Mouse (Mus musculus): ENCODE measurements around the gene Lyrm1.

Gene Lyrm1

DNA sequence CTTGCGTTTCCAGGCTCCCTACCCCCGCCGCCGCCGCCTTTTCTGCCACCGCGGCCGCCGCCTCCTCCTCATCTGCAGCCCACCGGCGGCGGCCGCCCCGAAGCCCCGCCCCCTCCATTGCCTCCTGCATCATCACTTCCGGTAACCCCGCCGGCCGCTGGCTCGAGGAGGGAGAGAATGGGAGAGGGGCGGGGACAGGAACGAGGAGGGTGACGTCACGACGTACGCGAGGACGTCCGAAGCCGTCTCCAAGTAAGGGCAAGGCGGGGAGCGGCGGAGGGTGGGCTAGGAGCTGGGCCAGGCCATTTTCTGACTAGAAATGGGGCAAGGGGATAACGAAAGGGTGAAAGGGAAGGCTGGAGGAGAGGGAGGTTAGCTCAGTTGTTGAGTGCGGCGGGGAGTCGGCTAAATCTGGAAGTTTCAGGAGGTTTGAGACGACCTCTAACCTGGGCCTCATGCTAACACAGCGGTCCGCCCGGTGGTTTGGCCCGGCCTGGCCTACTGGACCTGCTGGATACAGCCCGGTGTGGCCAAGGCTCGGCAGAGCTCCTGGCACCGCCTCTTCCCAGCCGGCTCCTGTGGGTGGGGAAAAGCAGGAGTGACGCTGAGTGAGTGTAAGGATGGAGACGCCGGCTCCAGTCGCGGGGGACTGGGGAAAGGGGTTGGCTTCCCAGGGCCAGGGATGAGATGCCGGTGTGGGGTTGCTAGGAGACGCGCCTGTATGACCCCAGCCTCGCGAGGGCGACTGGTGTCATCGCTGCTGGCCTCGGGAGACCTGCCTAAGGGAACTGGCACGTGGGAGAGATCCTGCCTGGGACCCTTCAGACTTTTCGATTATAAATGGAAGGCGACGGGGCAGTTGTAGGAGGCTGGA, at the start of gene Lyrm1, which contains the start of gene Dcun1d3:
Gene Lyrm1 (plus strand): TSS at position 223 of the 874 bp plus-strand sequence.
Gene Dcun1d3 (minus strand): TSS at position 660 of the 874 bp plus-strand sequence.
- DNase-seq (ENCODE audit: low read depth) = peak; percentile 98

DNA sequence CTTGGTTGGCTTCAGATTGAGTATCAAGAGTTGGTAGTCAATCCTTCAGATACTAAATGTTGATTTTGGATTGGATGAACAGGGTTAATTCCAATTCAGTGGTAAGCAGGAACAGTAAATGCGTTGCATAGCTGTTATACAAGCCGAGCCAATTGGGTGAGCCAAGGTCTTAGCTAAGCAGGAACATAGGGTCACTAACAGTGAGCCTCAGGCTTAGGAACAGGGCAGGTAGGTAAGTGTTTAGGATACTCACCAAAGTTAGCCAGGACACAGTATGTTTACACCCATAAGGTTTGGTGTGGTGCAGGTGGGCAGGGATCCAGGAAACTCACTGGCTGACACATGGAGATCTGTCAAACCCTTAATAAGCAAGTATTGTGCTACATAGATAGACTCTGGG, 48.3 kb upstream of the Lyrm1 start:
- no peak for DNase-seq (ENCODE audit: low read depth)

DNA sequence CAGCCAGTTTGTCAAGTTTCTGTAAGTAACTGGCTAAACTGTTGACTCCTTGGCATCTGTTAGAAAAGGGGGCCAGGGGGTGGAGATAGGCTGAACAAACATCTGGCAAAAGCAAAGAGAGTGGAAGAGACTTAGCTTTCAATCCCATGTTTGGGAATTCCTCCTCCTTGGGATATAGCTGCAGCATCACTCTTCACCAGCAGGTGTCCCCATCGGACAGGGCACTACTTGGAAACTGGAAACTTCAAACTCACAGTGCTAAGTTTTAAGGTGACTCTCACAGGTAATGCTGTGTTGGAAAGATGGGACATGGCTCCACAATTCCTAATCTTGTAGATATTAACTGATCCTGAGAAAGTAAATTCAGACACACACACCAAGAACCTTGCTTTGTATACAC, 46.6 kb upstream of the Lyrm1 start:
- DNase-seq (ENCODE audit: low read depth) = peak; percentile 68

DNA sequence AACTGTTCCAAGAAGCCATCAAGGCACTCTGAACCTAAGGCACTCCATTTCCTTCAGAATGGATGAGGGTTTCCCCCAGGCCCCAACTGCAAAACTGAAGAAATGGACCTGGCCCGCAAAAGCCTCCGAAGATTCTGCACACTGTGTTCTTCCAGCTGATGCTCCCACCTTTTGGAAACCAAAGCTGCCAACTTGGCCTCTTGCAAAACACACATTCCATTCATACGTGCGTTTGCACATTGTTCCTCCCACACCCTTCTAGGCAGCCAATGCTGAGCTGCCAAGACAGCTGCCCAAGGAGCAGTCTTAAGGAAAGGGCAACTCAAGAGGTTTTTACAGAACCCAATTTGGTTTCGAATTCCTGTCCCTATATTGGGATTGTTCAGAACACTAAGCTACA, 44.9 kb upstream of the Lyrm1 start:
- DNase-seq (ENCODE audit: low read depth) = no peak

DNA sequence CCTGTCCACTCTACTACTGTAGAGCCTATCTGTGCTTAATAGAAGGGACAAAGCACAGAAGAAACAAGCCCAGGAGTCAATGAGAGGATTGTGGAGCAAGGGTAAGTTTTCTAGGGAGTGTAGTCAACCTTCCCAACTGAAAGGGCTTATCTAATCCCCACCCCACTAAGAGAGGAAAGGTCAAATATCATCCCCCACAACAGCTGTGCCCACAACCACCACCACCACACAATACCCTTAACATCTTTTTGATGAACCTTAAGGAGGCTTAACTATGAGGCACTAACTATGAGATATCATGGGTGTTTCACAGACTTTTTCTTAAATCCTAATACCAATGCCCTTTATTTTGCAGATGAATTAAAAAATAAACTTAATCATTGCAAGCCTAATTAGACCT, 43.2 kb upstream of the Lyrm1 start:
- no peak for DNase-seq (ENCODE audit: low read depth)

DNA sequence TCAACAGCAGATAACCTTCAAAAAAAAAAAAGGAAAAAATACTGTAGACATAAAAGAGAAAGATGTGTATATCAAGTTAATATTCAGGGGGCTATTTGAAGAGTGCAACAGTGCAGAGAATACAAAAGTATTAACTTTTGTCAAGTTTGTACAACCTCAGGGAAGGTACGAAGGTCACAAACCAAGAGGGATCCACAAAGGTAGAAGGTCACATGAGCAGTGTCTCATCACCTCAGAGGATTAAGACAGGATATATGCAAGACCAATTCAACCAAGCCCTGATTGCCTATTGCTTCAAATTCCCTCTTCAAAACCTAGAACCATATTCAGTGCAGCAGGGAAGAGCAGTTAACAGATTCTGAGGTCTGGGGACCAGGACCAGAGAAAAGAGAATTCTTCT, 42.5 kb upstream of the Lyrm1 start:
- no peak for DNase-seq (ENCODE audit: low read depth)

DNA sequence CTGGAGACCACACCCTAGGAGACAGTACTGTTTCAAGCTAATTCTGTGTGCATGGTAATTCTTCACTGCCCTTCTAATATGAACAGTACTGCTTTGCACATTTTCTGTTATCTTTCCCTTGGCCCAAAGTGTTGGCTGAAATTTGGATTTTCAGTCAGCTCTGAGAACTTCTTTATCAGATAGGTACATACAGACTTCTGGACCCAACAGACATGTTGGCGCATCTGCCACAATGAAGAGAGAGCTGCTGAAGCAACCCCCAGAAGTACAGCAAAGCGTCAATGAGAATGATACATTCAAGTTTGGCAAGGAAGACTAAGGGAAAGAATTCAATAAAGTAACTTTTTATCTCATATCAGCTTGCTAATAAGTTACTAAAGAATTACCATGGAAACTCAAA, 41.3 kb upstream of the Lyrm1 start:
- no peak for DNase-seq (ENCODE audit: low read depth)

DNA sequence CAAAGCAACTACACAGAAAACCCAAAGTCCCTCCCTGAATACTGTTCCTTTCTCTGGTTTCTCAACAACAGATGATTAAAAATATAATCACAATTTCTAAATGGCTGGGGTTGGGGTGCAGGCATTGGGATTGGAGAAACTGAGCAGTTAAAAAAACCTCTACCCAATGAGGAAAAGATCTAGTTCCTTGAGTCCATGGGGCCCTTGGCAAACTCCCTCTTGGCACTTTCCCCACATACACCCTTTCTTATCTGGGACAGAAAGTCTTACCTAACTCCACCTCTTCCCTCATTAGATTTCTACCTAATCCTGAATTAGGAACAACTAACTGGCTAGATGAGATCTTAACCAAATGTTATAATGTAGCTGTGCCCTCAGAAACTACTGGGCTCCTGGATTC, 40.6 kb upstream of the Lyrm1 start:
- no peak for DNase-seq (ENCODE audit: low read depth)

DNA sequence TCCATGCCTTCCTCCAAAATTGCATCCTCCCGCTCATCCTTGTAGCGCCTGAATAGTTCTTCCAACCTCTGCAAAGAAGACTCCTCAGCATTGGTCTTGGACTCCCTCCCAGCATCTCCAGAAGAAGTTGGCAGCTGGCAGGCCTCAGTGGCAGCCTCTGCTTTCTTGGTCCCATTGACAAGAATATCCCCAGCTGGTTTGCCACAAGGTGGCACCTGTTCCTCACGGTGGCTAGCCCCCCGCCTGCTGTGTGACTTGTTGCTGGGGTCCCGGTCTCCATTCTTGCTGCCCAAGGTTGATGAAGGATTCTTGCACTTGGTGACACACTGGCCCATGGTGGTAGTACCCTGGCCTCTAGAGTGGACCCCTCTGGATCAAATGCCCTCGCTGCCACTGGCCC, 36.2 kb upstream of the Lyrm1 start:
- DNase-seq (ENCODE audit: low read depth) = no peak

DNA sequence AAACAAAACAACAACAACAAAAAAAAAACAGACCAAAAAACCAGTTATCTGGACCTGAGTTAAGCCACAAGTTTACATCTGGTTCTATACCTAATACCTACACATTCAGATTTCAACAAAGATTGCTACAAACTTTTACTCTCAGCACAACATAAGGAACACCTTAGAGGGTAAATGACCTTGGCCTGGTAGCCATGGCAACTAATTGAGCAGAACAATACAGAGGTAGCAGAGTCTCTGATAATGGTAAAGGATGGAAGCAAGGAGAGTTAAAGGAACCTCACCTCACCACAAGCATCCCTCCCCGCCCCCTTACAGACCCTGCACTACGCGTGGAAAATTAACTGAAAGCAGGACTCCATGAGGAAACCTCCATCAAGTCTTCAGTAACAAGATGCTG, 35.5 kb upstream of the Lyrm1 start:
- DNase-seq (ENCODE audit: low read depth) = peak; percentile 63

DNA sequence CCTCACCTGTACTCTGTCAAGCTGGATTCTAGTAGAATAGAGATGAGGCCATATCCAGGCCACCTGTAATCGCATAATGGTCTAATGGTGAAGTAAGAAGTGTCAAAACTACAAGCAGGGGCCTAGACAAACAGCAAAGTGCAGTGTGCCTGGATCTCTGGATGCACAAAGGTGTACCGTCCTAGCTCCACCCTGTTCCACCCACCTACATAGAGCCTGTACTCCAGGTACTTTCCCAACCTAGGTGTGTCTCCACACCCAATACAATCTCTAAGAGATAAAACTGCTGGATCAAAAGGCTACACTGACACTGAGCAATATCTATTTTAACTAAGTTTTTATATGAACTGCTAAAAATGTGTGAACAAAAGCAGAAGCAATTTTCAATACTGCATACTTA, 35.1 kb upstream of the Lyrm1 start:
- DNase-seq (ENCODE audit: low read depth) = peak; percentile 47

DNA sequence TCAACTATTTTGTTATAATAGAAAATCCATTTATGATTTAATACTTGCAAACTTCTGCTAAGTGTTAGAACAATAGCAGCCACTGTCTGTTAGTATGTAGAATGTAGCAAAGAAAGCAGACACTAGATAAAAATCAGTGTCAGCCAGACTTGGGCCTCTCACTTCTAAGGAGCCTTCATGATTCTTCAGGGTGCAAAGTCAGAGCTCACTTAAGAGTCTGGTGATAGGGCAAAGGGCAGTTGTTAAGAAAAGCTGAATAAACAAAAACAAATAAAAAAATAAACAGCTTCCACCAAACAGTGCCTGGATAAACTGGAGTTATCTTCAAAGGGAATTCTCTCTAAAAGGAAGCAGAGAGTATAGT, 34.7 kb upstream of the Lyrm1 start:
- DNase-seq (ENCODE audit: low read depth) = no peak

DNA sequence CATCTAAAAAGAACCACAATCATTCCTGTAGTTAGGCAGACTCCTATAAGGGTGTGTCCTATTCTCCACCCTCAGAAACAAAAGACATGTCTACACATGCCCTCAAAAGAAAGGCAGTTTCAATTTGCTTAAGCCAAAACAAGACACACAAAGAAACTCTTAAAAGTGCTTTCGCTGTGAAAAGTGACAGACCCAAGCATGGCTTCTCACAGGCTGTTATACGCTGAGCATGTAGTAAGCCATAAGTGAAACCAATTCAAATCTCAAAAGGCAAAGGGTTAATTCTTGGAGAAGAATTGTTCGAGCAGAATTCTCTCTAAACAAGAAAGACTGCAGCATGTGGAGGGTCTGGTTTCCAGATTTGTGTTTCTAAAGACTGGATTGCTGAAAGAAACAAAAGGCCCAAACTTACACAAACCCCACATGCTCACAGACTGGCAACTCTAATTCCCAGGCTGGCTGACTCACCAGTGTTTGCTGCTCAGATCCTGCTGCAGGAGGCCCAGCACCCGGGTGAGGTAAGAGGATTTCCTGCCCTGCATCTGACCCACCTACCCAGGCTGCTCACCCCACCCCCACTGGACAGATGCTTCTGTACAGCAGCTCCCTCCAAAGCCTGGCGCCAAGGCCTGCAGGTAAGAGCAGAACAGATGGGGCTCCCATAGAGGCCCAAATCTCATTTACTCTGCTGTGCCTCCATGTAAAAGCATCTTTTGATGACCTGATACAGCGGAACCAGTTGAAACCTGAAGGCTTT, 34.1 kb upstream of the Lyrm1 start:
- peak; percentile 82 for DNase-seq (ENCODE audit: low read depth)

DNA sequence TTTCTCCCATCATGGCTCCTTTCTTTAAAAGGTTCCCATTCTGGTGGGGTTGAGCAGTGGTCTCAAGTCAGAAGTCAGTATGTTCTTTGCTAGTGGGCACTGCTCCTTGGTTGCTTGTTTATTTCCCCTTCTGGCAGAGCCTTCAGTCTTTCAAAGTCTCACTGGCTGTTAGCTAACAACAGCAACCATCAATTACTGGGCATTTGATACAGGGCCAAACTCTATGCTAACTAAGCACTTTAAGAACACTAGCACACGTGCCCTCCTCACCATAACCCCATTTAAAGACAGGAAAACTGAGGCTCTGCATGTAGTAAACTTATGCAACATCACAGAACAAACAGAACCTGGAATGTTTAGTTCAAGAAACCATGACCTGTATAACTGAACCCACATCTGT, 33.5 kb upstream of the Lyrm1 start:
- DNase-seq (ENCODE audit: low read depth) = no peak

DNA sequence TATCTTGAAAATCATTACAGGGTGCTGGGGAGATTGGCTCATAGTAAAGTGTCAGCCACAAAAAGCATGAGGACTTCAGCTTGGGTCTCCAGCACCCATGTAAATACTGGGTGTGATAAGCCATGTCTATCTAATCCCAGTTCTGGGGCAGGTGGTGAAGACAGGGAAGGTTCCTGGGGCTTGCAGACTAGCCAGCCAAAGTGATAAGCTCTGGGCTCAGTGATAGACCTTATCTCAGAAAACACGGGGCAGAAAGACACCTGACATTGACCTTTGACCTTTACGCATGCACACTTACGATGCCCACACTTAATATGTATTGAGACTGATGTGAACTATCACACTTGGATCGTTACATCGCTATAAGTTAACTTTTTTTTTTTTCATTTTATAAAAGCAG, 31.2 kb upstream of the Lyrm1 start:
- no peak for DNase-seq (ENCODE audit: low read depth)

DNA sequence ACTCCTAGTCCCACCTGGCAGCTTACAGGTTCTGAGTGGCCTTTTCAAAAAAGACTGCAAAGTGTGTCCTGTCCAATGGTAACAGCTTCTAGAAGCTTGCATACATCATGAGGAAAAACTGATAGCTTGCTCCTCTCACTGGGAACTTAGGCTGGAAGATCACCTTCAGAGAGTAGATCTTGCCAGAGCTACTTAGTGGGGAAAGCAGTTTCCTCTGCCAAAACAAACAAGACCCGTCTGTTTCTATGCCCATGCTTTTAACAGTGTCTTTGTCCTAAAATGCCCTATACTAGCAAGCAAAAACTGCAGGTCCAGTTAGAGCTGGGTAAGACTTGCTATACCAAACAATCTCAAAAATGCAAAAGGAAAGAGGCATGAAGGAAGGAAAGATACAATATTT, 29.5 kb upstream of the Lyrm1 start:
- no peak for DNase-seq (ENCODE audit: low read depth)

DNA sequence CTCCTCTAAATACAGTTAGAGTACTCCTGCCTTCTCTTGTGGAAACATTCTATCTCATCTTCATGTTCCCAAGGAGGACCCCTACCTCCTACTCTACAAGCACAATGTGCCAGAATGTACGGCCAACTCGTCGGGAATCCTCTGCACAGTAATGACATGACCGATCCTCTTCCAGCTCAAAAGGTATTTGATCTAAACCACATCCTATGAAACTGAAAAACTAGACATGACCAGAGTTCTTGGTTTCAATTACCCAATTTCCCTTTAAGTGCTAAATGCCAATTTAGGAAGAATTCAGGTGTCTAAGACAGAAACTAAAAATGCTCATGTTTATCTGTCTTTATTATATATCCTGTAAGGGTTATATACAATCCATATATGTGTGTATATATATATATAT, 23.5 kb upstream of the Lyrm1 start:
- DNase-seq (ENCODE audit: low read depth) = peak; percentile 60

DNA sequence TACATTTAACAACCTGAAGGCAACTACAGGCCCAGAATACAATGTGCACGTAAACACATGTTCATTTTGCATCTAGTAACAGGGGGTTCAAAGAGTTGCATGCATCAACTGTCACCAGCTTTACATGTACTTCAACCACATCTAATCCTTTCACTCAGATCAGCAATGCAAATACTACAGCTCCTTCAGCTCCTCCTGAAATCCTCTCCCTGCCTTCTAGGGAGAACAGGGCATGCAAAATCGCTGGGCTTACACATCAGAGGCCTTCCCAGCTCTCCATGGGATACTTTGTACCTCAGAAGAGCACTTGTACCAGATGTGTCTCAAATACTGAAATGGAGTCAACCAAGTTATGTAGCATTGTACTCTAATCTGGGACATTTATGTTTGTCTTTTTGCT, 22.6 kb upstream of the Lyrm1 start:
- DNase-seq (ENCODE audit: low read depth) = no peak

DNA sequence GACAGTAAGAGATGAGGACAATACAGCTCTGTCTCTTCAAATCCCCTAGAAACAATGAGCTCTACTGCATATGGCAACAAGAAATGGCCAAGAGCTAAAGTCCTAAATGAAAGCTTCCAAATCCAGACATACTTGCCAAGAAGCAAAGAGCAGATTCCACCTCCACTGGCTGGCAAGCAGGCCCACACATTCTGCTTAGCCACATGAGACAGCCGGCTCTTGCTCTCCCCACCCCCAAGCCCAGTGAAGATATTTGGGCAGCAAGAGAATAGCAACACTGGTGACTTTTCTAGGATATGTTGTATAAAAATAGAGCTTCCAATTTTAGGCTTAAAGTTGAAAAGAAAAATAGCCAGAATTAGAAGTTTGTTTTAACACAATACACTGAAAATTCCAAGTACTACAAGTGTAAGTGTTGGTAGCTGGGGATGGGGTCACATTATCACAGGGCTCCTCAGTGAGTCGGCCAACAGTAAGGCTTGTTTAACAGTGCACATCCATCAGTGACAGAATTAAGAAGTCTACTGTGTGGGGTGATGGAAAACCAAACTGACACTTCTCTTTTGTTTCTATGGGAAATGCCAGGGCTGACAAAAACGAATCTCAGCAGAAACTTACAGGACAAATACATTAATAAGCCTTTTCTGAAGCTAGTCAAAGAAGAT, 19.8 kb upstream of the Lyrm1 start:
- no peak for DNase-seq (ENCODE audit: low read depth)

DNA sequence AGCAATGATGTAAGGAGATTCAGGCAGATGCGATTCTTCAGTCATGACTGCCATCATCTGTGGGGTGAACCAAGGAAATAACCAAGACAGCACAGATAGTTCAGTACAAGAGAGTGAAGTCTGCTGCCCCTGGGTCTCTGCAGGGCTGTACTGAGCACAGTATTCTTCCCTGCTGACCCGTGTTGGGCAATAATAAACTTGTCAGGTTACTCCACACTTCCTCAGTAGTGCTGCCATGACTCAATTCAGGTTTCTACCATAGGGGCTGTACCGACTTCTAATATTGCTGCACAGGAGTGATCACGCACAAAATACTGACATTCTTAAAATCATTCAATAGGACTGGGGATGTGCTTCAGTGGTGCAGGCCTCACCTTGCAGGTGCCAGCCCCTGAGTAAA, 16.5 kb upstream of the Lyrm1 start:
- no peak for DNase-seq (ENCODE audit: low read depth)

DNA sequence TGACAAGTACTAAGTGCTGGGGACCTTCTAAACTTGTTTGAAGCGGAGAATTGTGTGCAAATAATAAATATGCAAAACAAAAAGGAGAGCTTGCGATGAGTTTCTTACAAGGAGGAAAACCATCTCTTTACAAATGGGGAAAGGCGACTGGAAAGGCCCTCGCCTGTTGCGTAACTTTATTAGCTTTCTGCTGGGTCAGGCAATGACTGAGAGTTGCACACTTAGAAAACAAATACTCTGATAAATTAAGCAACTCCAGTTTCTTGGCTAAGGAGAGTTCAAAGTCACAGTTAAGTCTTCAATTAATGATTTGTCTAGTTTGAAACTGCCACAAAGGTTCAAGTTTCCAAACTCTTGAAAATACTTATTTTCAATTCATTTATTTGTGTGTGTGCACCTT, 15.3 kb upstream of the Lyrm1 start:
- DNase-seq (ENCODE audit: low read depth) = no peak

DNA sequence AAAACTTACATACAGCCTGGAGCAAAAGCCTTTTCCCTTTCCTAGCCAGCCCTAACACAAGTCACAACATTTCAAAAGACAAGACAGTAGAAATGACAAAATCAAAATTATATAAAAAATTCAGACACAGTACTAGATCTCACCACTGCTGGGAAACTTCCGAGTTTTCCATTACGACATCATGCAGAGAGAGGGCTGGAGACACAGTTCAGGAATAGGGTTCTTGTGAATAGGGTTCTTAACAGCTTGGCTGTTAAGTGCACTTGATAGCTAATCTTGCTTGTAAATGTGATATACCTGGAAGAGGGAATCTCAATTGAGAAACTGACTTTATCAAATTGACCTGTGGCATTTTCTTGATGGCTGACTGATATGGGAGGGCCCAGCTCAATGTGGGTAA, 14.4 kb upstream of the Lyrm1 start:
- no peak for DNase-seq (ENCODE audit: low read depth)

DNA sequence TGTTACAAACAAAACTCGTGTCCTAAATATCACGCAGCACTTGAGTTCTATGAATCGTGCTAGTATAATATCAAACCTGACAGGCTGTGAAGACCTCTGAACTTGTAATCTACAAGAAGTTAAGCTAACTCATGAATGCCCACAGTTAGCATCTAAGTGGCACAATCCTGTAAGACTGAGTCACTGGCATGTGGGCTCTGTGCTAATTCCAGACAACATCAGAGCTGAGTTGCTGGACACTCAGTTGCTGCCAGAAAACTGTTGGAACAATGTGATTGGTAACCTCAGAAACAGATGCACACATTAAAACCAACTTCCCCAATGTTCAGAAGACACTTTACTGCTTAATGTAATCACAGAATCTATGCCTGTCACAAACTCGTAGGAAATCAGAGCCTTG, 7.8 kb upstream of the Lyrm1 start:
- DNase-seq (ENCODE audit: low read depth) = no peak

Data from induced T-regulatory cell, adult 2 months (primary cell).